Mouse (Mus musculus) G1E (cell line): Measurements from ENCODE around the gene Raph1. TPM values are rescaled to one million over a fixed set of nuclear protein-coding genes. Genes with fewer than 3 reads are reported as not detected.

Experiments used
- ATAC-seq: 2 replicates; pipeline ENCODE4 v1.8.0; 2016; ENCODE audit warnings: mild to moderate bottlenecking; ENCODE audit not compliant: insufficient number of reproducible peaks, poor library complexity, low FRiP score, severe bottlenecking; ENCODE audit errors: extremely low read depth
- DNase-seq: peaks from one replicate; pipeline ENCODE4 v3.0.0; 2012; ENCODE audit warnings: low spot score
- H3K27me3 ChIP-seq: 2 replicates; pipeline ENCODE4 v1.6.1; 2012; ENCODE audit warnings: mild to moderate bottlenecking, low read length, inconsistent platforms; ENCODE audit not compliant: insufficient read depth
- H3K36me3 ChIP-seq: replicated peaks from 2 replicates; pipeline ENCODE3; 2012; ENCODE audit warnings: mild to moderate bottlenecking, inconsistent platforms
- H3K4me1 ChIP-seq: 2 replicates; pipeline ENCODE4 v1.6.1; 2012; ENCODE audit warnings: low read depth, low read length, inconsistent platforms, mixed read lengths; ENCODE audit not compliant: insufficient read depth
- H3K4me3 ChIP-seq: 2 replicates; pipeline ENCODE4 v1.5.1; 2012; ENCODE audit warnings: low read depth, mild to moderate bottlenecking, inconsistent platforms, low read length, moderate library complexity, mixed read lengths
- H3K9me3 ChIP-seq: replicated peaks from 2 replicates; pipeline ENCODE4 v1.6.1; 2012; ENCODE audit warnings: inconsistent platforms
- CTCF ChIP-seq: IDR thresholded peaks from 2 replicates; pipeline ENCODE4 v1.5.1; 2012; ENCODE audit warnings: low read depth, low read length, inconsistent platforms, mixed read lengths
- GATA1 ChIP-seq: IDR thresholded peaks from 2 replicates; pipeline ENCODE4 v1.6.1; 2012; ENCODE audit warnings: borderline replicate concordance, low read length, inconsistent platforms, mixed read lengths
- GATA2 ChIP-seq: IDR thresholded peaks from 2 replicates; pipeline ENCODE4 v1.6.1; 2012; ENCODE audit warnings: low read depth, low read length, inconsistent platforms, borderline replicate concordance
- POLR2AphosphoS5 ChIP-seq: IDR thresholded peaks from 2 replicates; pipeline ENCODE4 v1.6.1; 2012; ENCODE audit warnings: low read depth, low read length, inconsistent platforms; ENCODE audit not compliant: insufficient replicate concordance
- TAL1 ChIP-seq: conservative IDR thresholded peaks from 2 replicates; pipeline ENCODE4 v1.6.1; 2012; ENCODE audit warnings: low read depth, low read length, inconsistent platforms, mixed read lengths
- polyA plus RNA-seq: library from polyadenylated mRNA; stranded (reverse); fragments of >175 nt; gene quantifications from 2 replicates; pipeline ENCODE4 v1.2.3, GENCODE M21; 2012
- total RNA-seq, 2 experiments: library from RNA; stranded (forward) in 1 of 2; stranded (reverse) in 1 of 2; fragments of 200-1000 nt in 1 of 2; fragments of >200 nt in 1 of 2; fragmentation: Nextera tagmentation in 1 of 2; gene quantifications; 2 replicates each; pipeline ENCODE4 v1.2.3; 2014 to 2017

The Raph1 gene
- total and polyA plus RNA-seq, 3 experiments: 0.49 TPM; not detected in 2

DNA sequence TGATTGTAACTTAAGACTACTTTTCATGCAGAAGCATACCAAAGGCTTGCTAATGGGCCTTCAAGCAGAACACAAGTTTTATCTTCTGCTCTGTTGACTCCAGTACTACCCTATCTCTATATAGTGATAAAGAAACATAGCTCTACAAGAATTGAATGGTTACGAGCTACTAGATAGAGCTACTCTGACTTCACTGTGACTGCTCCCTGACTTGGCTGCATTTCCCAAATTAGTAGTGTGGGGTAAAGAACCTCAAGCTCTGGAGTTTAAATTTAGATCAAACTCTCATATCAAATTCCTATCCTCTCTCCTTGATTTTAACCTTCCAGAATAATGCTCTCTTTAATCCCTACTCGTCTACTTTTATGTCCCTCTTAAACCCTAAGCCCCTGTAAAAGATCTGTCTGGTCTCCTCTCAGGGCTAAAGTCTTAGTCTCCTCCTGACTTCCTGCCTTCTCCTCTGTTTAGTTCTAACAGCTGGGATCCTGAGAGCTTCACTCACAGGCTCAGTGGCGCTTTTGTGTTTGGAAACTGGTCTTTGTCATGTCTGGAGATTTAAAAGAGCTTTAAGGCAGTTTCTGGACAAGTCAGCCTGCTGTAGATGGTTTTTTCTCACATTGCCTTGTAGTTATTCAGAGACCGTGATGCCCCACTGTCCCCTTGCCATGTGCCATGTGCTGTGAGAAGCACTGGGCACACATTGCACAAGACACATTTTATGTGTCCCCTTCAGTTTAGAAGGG, 22.2 kb upstream of the Raph1 start:
- no peak for TF ChIP-seq POLR2AphosphoS5
- TF ChIP-seq TAL1: no peak
- H3K9me3 ChIP-seq: no peaks in the 10 kb centered on the region

DNA sequence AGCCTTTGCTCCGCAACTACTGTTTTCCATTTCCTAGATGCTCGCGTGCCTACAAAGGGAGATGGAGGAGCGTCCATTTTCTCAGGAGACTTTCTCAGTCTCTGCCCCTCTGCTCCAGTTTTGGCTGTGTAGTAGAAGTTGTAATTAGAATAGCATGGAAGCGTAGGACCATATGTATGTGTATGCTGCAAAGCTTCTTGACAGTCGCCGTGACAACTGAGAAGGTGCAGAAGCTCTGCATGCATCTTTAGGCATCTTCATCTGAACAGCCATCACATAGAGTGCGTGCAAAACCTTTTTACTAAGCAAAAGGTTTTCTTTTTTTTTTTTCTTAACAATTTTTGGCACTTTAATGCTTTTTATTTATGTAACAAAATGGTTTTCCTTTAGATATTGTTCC, 14.1 kb upstream of the Raph1 start:
- Histone ChIP-seq H3K36me3 (no peaks in the 10 kb centered on the region), H3K4me1 (no peaks in the 10 kb centered on the region), H3K9me3 (no peaks in the 10 kb centered on the region), H3K4me3 (no peak overlapping the region), H3K27me3 (no peaks in the 10 kb centered on the region)
- no peak for ATAC-seq
- TF ChIP-seq POLR2AphosphoS5 (no peak), GATA2 (no peak), GATA1 (no peak), CTCF (no peak), TAL1 (no peak)
- no peak for DNase-seq

More for the DNA sequence above, 22.2 kb upstream of the Raph1 start:
- ATAC-seq (no peak), DNase-seq (no peak)
- H3K36me3 ChIP-seq: no peaks in the 10 kb centered on the region
- peaks cover 3% of the 10 kb centered on the region for H3K27me3 ChIP-seq
- H3K4me3 ChIP-seq: no peak overlapping the region
- H3K4me1 ChIP-seq: no peaks in the 10 kb centered on the region

DNA sequence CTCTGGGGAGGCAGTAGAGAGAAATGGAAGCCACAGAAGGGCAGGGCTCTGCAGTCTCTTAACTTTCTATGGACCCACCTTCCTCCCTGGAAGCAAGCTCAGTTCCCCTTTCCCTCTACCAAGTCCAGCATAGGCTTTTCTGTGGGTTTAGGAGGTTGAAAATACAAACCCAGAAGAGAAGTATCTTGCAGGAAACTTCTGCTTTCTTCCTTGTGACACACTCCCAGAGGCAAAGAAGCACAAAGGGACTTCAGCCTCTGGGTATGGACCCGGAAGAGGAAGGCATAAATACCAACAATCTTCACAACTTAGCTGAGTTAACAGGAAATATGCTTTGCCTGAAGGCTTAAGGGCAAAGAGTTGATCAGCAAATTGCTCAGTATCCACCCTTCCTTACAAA, 13.0 kb upstream of the Raph1 start:
- H3K27me3 ChIP-seq: no peaks in the 10 kb centered on the region
- H3K4me1 ChIP-seq: no peaks in the 10 kb centered on the region
- H3K9me3 ChIP-seq: no peaks in the 10 kb centered on the region
- no peak overlapping the region for H3K4me3 ChIP-seq
- H3K36me3 ChIP-seq: no peaks in the 10 kb centered on the region
- no peak for TF ChIP-seq CTCF
- no peak for TF ChIP-seq POLR2AphosphoS5
- no peak for TF ChIP-seq GATA1
- no peak for TF ChIP-seq GATA2
- no peak for TF ChIP-seq TAL1
- DNase-seq (no peak), ATAC-seq (no peak)

DNA sequence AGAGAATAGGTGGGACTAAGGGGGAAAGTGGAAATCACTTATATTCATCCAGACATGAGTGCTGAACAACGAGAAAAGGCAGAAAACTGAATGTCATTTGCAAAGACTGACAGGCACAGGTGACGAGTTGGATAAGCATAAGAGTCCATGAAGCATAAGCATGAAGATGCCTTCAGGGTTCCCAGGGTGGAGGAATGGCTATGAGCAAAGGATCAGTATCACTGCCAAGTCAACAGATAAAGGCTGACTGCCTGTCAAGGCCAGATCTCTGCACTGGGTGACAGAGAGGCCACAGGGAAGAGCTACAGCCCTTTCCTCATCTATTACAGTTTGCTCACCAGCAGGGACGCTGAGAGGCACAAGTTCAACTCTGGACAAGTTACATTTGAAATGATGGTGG, 5.8 kb upstream of the Raph1 start:
- no peak for TF ChIP-seq GATA2
- TF ChIP-seq GATA1: no peak
- no peak for TF ChIP-seq POLR2AphosphoS5
- TF ChIP-seq TAL1: no peak
- TF ChIP-seq CTCF: no peak
- ATAC-seq (no peak), DNase-seq (no peak)
- no peaks in the 10 kb centered on the region; the same call in 1 of the 2 replicates for H3K4me1 ChIP-seq
- no peaks in the 10 kb centered on the region for H3K36me3 ChIP-seq
- H3K4me3 ChIP-seq: no peak overlapping the region
- H3K9me3 ChIP-seq: no peaks in the 10 kb centered on the region
- H3K27me3 ChIP-seq: peaks cover 6% of the 10 kb centered on the region

DNA sequence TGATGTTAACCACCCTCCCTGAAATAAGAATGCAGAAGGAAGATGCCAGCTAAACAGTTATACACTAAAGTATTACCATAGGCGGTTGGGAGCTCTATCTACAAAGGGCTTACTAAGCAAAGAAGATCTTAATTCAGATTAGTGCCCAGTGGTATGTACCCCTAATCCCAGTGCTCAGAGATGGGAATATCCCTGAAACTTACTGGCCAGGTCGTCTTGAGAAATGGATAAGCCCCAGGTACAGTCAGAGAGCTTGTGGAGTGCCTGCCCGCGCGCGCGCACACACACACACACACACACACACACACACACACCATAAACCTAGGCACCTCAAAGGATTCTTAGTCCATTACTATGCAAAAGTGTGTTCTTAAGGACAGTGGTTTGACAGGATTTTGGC, 2.8 kb upstream of the Raph1 start:
- TF ChIP-seq GATA2 (no peak), GATA1 (no peak), CTCF (no peak), POLR2AphosphoS5 (no peak), TAL1 (no peak)
- H3K27me3 ChIP-seq: peaks cover 28% of the 10 kb centered on the region
- H3K4me1 ChIP-seq: peaks cover 10% of the 10 kb centered on the region
- no peaks in the 10 kb centered on the region for H3K36me3 ChIP-seq
- H3K4me3 ChIP-seq: no peak overlapping the region
- ATAC-seq: no peak
- H3K9me3 ChIP-seq: peaks cover 4% of the 10 kb centered on the region; the same call in 1 of the 2 replicates
- no peak for DNase-seq

DNA sequence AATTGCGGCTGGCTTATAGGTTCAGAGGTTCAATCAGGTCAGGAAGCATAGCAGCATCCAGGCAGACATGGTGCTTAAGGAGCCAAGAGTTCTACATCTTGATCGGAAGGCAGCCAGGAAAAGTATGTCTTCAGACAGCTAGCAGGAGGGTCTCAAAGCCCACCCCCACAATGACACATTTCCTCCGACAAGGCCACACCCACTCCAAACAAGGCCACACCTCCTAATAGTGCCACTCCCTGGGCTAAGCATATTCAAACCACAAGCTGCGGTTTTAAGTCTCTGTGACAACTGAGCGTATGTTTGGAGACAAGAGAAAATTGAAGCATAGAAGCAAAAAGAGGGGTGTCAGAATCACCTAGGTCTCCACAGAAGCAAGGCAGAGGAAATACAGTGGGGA, 2.3 kb upstream of the Raph1 start:
- no peaks in the 10 kb centered on the region for H3K36me3 ChIP-seq
- H3K4me1 ChIP-seq: peaks cover 10% of the 10 kb centered on the region
- ATAC-seq (no peak), DNase-seq (no peak)
- H3K27me3 ChIP-seq: peaks cover 30% of the 10 kb centered on the region
- peaks cover 4% of the 10 kb centered on the region; the same call in 1 of the 2 replicates for H3K9me3 ChIP-seq
- no peak for TF ChIP-seq GATA2
- no peak for TF ChIP-seq GATA1
- no peak for TF ChIP-seq TAL1
- TF ChIP-seq CTCF: no peak
- TF ChIP-seq POLR2AphosphoS5: no peak
- no peak overlapping the region for H3K4me3 ChIP-seq

DNA sequence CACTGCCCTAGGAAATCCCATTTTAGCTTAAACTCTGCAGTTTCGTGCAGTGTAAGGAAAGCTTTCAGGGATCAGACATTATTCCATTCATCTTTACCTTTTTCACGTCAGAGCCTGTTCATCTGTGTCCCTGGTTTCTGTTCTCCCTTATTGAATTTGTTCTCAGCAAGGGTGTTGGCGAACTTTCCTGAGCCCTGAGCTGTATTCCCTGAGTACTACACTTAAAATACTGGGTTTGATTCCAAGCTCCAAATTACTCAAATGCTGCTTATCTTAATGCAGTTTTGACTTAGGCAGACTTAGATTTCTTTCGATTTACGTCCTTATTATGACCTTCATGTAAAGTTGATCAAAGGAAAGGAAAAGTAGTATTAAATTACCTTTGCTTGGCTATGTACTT, 417 bp upstream of the Raph1 start:
- Histone ChIP-seq H3K4me1 (peaks cover 10% of the 10 kb centered on the region), H3K36me3 (no peaks in the 10 kb centered on the region), H3K4me3 (peak overlapping the region; percentile 68; the same call in 1 of the 2 replicates), H3K9me3 (peaks cover 4% of the 10 kb centered on the region; the same call in 1 of the 2 replicates), H3K27me3 (peaks cover 27% of the 10 kb centered on the region)
- ATAC-seq: no peak
- no peak for DNase-seq
- no peak for TF ChIP-seq CTCF
- TF ChIP-seq GATA2: no peak
- TF ChIP-seq GATA1: no peak
- no peak for TF ChIP-seq POLR2AphosphoS5
- TF ChIP-seq TAL1: no peak
